Mouse (Mus musculus): ENCODE measurements around the gene Tppp3. TPM values are rescaled to one million over a fixed set of nuclear protein-coding genes. Genes with fewer than 3 reads are reported as not detected.

Tppp3 gene
- polyA plus RNA-seq, 1 experiment from 2014 or later = 27.5 TPM

DNA sequence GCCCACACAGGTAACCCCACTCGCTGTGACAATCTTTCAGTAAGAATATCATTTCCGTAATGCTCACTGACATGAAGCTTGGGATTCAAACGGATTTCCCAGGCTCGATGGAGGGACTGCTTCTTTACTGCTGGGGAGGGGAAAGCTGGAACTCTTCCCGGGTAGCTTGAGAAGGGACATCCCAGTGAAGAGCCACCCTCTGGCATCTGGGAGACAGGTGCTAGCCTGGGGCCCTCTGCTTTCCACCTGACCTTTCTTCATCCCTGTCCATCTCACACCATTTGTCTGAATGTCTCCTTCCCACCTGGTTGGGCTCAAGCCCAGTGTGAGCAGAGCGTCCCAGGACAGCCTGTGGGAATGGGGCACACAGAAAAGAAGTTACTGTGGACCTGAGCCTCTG is 5.1 kb downstream of the Tppp3 start:
- Histone ChIP-seq H3K9me3 (replicated peaks) (no peaks in the 10 kb centered on the region), H3K27ac (no peak overlapping the region), H3K27me3 (no peaks in the 10 kb centered on the region), H3K36me3 (no peaks in the 10 kb centered on the region), H3K4me1 (replicated peaks) (peaks cover 21% of the 10 kb centered on the region), H3K4me3 (no peak overlapping the region), H3K4me2 (no peak overlapping the region), H3K9ac (no peak overlapping the region)
- ATAC-seq (replicated peaks; ENCODE audit: insufficient number of reproducible peaks, insufficient read depth, low FRiP score, low read depth) = no peak
- 78% methylated on average over 6 of the region's 6 CpGs for WGBS

DNA sequence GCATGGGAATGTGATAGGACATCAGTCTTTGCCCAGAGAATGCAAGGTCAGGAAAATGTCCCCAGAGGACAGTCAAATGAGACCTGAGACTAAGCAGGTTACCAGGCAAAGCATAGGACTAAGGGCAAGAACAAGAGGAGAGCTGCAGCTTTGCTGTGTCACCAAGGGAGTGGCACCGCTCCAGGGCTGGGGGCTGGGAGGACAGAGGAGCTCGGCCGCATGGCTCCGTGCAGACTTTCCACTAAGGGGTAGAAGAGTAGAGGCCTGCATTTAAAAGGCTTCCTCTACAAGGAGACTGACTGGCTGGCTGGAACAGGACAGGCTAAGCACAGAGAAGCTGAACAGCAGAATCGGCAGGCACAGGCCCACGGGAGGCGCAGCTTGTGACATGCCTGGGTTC is 6.7 kb downstream of the Tppp3 start:
- H3K9me3 ChIP-seq (replicated peaks) = no peaks in the 10 kb centered on the region
- no peaks in the 10 kb centered on the region for H3K27me3 ChIP-seq
- ATAC-seq (replicated peaks; ENCODE audit: insufficient number of reproducible peaks, insufficient read depth, low FRiP score, low read depth) = 0 out of 2 replicates have a peak, but pooled peaks have one; percentile 28
- H3K4me2 ChIP-seq = no peak overlapping the region
- H3K9ac ChIP-seq = no peak overlapping the region
- H3K36me3 ChIP-seq = no peaks in the 10 kb centered on the region
- H3K4me1 ChIP-seq (replicated peaks) = peaks cover 12% of the 10 kb centered on the region
- no peak overlapping the region for H3K27ac ChIP-seq
- H3K4me3 ChIP-seq = no peak overlapping the region
- 57% methylated on average over 7 of the region's 7 CpGs for WGBS

DNA sequence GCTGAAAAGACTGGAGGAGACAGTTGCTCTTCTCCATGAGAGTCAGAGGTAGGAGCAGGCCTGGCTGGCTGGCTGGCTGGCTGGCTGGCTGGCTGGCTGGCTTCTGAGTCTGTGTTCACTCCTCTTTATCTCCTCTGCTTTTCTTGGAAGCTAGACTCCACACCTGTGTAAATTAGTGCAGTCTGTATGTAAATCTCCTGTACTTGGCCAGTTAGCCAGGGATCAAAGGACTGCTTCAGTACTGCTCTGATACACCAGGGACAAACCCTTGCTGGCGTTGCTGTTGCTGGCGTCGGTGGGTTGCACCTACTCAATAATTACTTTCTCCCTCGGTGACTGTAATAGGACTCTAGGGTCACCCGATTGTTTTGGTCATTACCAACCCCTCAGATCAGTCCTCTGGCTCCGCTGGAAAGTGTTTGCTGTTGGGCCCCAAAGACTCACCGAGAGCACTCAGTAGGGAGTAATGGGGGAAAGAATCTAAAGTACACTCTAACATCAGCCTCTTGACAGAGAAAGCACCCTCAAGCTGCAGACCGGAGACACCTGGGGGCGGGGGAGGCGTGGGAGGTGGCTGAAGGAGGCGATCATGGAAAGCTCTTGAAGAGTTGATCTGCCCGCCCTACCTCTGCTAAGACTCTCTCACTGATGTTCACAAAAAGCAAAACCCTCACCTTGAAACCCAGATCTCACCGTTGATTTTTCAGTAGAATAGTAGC is 10.1 kb downstream of the Tppp3 start:
- no peak overlapping the region for H3K27ac ChIP-seq
- H3K4me3 ChIP-seq = no peak overlapping the region
- peaks cover 4% of the 10 kb centered on the region; the same call in 1 of the 2 replicates for H3K4me1 ChIP-seq (replicated peaks)
- ATAC-seq (replicated peaks; ENCODE audit: insufficient number of reproducible peaks, insufficient read depth, low FRiP score, low read depth) = no peak
- H3K4me2 ChIP-seq = no peak overlapping the region
- H3K9ac ChIP-seq = no peak overlapping the region
- no peaks in the 10 kb centered on the region for H3K27me3 ChIP-seq
- H3K36me3 ChIP-seq = no peaks in the 10 kb centered on the region
- WGBS = 56% methylated on average over 13 of the region's 13 CpGs
- H3K9me3 ChIP-seq (replicated peaks) = no peaks in the 10 kb centered on the region

GRCm38 (mm10) chr8:105455218-105455617 is 16.1 kb downstream of the Tppp3 start:
- H3K9ac ChIP-seq = no peak overlapping the region

DNA sequence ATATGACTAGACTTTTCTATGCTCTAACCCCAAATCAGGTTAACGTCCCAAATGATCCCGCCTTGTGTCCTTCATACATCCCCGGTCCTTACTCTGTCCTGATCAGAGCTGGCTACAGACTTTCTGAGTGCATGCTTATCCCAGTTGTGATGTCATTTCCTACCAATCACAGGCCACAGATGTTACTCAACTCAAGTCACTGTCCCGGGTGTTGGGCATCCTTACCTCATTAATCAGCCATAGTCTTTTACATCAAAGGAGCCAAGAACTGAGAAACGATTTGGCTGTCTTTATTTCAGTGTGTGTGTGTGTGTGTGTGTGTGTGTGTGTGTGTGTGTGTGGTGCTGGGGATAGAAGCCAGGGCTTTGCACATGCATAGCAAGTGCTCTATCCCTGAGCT is 17.2 kb downstream of the Tppp3 start:
- H3K4me2 ChIP-seq = no peak overlapping the region
- ATAC-seq (replicated peaks; ENCODE audit: insufficient number of reproducible peaks, insufficient read depth, low FRiP score, low read depth) = no peak
- 53% methylated on average over 5 of the region's 5 CpGs for WGBS
- H3K36me3 ChIP-seq = no peaks in the 10 kb centered on the region
- no peaks in the 10 kb centered on the region for H3K27me3 ChIP-seq
- no peak overlapping the region for H3K4me3 ChIP-seq
- H3K4me1 ChIP-seq (replicated peaks) = no peaks in the 10 kb centered on the region
- no peak overlapping the region for H3K9ac ChIP-seq
- H3K27ac ChIP-seq = no peak overlapping the region
- H3K9me3 ChIP-seq (replicated peaks) = no peaks in the 10 kb centered on the region

More at GRCm38 (mm10) chr8:105455218-105455617, 16.1 kb downstream of the Tppp3 start:
- 46% methylated on average over 10 of the region's 10 CpGs for WGBS
- Histone ChIP-seq H3K27me3 (no peaks in the 10 kb centered on the region), H3K27ac (no peak overlapping the region), H3K9me3 (replicated peaks) (no peaks in the 10 kb centered on the region), H3K4me1 (replicated peaks) (no peaks in the 10 kb centered on the region), H3K4me3 (no peak overlapping the region), H3K36me3 (no peaks in the 10 kb centered on the region), H3K4me2 (no peak overlapping the region)
- ATAC-seq (replicated peaks; ENCODE audit: insufficient number of reproducible peaks, insufficient read depth, low FRiP score, low read depth) = no peak

- no peak for ATAC-seq (replicated peaks; ENCODE audit: insufficient number of reproducible peaks, insufficient read depth, low FRiP score, low read depth)
- 64% methylated on average over 5 of the region's 5 CpGs for WGBS
- Histone ChIP-seq H3K9me3 (replicated peaks) (no peaks in the 10 kb centered on the region), H3K36me3 (no peaks in the 10 kb centered on the region), H3K4me3 (no peak overlapping the region), H3K9ac (no peak overlapping the region), H3K27me3 (no peaks in the 10 kb centered on the region), H3K4me1 (replicated peaks) (no peaks in the 10 kb centered on the region), H3K4me2 (no peak overlapping the region), H3K27ac (no peak overlapping the region)
Observed at GRCm38 (mm10) chr8:105453296-105453695, 18.0 kb downstream of the Tppp3 start.

DNA sequence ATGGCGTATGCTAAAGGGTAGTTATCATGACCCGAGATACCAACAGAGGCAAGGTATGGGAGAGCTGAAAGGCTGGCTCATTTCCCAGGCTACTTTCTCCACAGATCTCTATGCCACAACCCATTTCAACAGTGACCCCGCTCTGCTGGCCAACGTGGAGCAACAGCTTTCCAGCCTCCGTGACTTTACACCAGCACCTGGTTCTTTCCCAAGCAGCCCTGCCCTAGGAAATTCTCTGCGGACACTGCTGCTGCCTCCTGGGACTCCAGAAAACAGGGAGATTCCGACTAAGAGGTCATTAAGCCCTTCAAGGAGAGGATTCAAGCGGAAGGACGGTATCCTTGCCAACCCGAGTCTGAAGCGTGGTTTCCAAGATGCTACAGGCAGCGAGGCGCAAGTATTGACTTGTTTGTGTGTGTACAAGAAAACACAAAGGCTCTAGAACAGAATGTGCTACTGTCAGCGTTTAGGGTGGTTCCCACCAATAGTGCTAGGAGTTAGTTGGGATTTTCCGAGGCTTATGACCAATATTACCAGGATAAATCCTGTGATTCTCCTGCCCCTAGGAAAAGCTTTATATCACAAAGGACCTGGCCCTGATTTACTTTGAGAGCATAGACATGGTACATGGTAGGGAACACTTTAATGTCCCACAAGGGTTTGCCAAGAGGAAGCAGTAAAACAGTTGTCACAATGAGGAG is 19.3 kb downstream of the Tppp3 start:
- Histone ChIP-seq H3K27me3 (no peaks in the 10 kb centered on the region), H3K4me2 (no peak overlapping the region), H3K27ac (no peak overlapping the region), H3K4me1 (replicated peaks) (no peaks in the 10 kb centered on the region), H3K9me3 (replicated peaks) (no peaks in the 10 kb centered on the region), H3K4me3 (no peak overlapping the region), H3K36me3 (no peaks in the 10 kb centered on the region), H3K9ac (no peak overlapping the region)
- ATAC-seq (replicated peaks; ENCODE audit: insufficient number of reproducible peaks, insufficient read depth, low FRiP score, low read depth) = no peak
- 60% methylated on average over 15 of the region's 15 CpGs for WGBS

GRCm38 (mm10) chr8:105450977-105451376 is 20.3 kb downstream of the Tppp3 start:
- Histone ChIP-seq H3K4me3 (no peak overlapping the region), H3K9me3 (replicated peaks) (no peaks in the 10 kb centered on the region), H3K27me3 (no peaks in the 10 kb centered on the region), H3K4me2 (no peak overlapping the region), H3K27ac (no peak overlapping the region), H3K9ac (no peak overlapping the region), H3K4me1 (replicated peaks) (no peaks in the 10 kb centered on the region), H3K36me3 (no peaks in the 10 kb centered on the region)
- 71% methylated on average over 1 of the region's 1 CpGs for WGBS
- no peak for ATAC-seq (replicated peaks; ENCODE audit: insufficient number of reproducible peaks, insufficient read depth, low FRiP score, low read depth)

DNA sequence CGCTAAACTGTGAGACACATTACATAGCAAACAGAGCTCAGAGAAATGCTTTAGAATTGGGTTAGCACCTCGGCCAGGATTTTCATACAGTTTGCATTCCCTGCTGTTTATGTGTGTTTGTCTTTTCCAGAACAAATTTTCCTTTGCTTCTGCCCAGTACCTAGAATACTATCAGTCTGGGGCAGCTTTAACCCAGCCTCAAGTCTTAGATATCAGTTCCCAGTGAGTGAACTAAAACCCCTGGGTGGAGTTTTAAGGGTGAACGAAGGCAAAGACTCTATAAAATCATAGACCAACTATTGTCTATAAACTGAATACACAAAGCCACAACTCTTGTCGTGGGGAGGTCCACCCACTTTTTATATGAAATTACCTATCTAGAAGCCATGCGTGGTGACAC is 22.7 kb downstream of the Tppp3 start:
- no peak overlapping the region for H3K4me3 ChIP-seq
- H3K9ac ChIP-seq = no peak overlapping the region
- H3K9me3 ChIP-seq (replicated peaks) = no peaks in the 10 kb centered on the region
- H3K36me3 ChIP-seq = no peaks in the 10 kb centered on the region
- H3K27ac ChIP-seq = no peak overlapping the region
- H3K27me3 ChIP-seq = no peaks in the 10 kb centered on the region
- H3K4me1 ChIP-seq (replicated peaks) = peaks cover 7% of the 10 kb centered on the region
- H3K4me2 ChIP-seq = no peak overlapping the region
- ATAC-seq (replicated peaks; ENCODE audit: insufficient number of reproducible peaks, insufficient read depth, low FRiP score, low read depth) = no peak
- 73% methylated on average over 5 of the region's 5 CpGs for WGBS

DNA sequence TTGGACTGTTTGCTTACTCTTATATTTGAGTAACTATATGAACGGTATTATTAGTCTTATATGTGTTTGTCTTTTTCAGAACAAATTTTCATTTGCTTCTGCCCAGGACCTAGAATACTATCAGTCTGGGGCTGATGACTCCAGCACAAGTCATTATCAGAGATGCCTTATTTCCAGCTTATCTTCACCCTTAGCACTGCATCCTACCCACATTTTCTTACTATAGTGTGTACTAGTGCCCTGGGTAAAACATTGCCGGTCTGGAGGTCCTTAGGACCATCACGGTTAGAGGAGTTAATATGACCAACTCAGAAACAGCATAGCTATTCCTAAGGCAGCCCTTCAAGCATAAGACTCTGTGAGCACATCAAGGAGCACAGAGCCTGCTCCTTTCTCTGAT is 23.1 kb downstream of the Tppp3 start:
- Histone ChIP-seq H3K27ac (no peak overlapping the region), H3K36me3 (no peaks in the 10 kb centered on the region), H3K9ac (no peak overlapping the region), H3K9me3 (replicated peaks) (no peaks in the 10 kb centered on the region), H3K27me3 (no peaks in the 10 kb centered on the region), H3K4me3 (no peak overlapping the region), H3K4me1 (replicated peaks) (peaks cover 7% of the 10 kb centered on the region), H3K4me2 (no peak overlapping the region)
- WGBS = 80% methylated on average over 3 of the region's 3 CpGs
- no peak for ATAC-seq (replicated peaks; ENCODE audit: insufficient number of reproducible peaks, insufficient read depth, low FRiP score, low read depth)

DNA sequence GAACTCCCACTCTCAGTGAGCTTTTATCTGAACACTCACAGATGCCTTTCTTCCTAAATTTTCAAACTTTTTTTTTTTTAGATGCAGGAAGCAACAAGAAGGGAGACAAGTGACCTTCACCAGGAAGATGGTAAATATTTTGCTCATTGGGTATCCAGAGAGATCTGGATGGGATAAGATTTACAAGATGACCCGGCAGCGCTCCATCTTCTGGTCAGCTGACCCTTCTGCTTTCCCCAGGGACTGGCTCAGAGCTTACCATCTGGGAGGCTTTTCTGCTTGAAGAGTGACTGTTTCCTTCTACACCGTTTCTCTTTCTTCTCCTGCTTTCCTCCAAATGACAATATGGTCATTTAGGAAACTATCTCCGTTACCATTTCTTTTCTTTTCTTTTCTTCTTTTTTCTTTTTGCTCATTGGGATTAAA is 25.2 kb downstream of the Tppp3 start:
- no peaks in the 10 kb centered on the region for H3K36me3 ChIP-seq
- peak overlapping the region; percentile 33; the same call in 1 of the 2 replicates for H3K4me2 ChIP-seq
- no peaks in the 10 kb centered on the region for H3K9me3 ChIP-seq (replicated peaks)
- H3K4me3 ChIP-seq = no peak overlapping the region
- no peak overlapping the region for H3K9ac ChIP-seq
- H3K4me1 ChIP-seq (replicated peaks) = peaks cover 7% of the 10 kb centered on the region
- no peaks in the 10 kb centered on the region for H3K27me3 ChIP-seq
- WGBS = 26% methylated on average over 4 of the region's 4 CpGs
- ATAC-seq (replicated peaks; ENCODE audit: insufficient number of reproducible peaks, insufficient read depth, low FRiP score, low read depth) = no peak
- peak overlapping the region; percentile 24; the same call in 1 of the 2 replicates for H3K27ac ChIP-seq
